Mouse (Mus musculus) frontal cortex, postnatal 14 days (tissue): ENCODE results near the gene Ccr10.
"Not testable (repeated sequence)": the region's sequence is repeated elsewhere in the genome, so short reads cannot be mapped to it uniquely, and the experiment has no call there.

Experiments
- DNase-seq, 2 experiments: peaks; one replicate each; pipeline ENCODE4 v3.0.0; 2022; ENCODE audit warnings: low spot score in 2 of 2

The Ccr10 gene

DNA sequence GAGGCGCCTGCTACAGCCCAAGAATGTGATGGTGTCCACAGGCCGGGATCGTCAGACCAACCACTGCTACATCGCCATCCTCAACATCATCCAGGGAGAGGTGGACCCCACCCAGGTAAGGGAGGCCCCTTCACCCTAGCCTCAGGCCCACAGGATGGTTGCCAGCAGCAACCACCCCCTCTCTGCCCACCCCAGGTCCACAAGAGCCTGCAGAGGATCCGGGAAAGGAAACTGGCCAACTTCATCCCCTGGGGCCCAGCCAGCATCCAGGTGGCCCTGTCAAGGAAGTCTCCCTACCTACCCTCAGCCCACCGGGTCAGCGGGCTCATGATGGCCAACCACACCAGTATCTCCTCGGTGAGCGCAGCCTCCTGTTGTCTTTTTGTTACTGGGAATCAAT lies 50.2 kb downstream of the Ccr10 start:
- not testable (repeated sequence) for DNase-seq

DNA sequence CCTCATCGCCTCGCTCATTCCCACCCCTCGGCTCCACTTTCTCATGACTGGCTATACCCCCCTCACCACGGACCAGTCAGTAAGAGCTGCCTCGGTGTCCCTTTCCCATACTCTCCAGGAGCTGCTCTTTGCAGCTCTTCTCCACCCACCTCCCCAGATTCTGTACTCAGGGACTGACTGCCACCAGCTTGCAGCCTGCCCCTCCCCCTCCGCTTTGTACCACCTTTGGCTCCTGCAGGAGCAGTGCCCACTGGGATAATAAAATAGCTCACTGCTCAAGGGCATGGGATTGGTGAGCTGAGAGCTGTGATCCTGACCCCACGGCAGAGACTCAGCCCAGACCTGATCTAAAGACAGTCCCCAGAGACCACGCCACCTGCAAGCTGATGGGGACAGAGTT lies 50.7 kb downstream of the Ccr10 start:
- DNase-seq = not testable (repeated sequence)
